Mouse (Mus musculus) layer of hippocampus, adult 8-10 months (tissue): Measurements from ENCODE around the gene Mcemp1. TPM values are rescaled to one million over a fixed set of nuclear protein-coding genes. Genes with fewer than 3 reads are reported as not detected.

ENCODE experiments used
- total RNA-seq, 4 experiments: library from RNA; stranded (reverse); gene quantifications; 2 replicates each; pipeline ENCODE4 v1.2.4; 2022

Mcemp1 gene
- total RNA-seq, 4 experiments from 2014 or later: 0.25 to 0.31 TPM; not detected in 2

Other genes with a start within 250 kb of the Mcemp1 start
- gene Pex11g, start 198.1 kb upstream of the Mcemp1 start, total RNA-seq: 1 to 10 TPM in 2 of 4 experiments, under 1 TPM in 2; 0.70 to 2.1 (median 1.1) TPM
- under 1 TPM in 2 of 4 experiments, not detected in 2; 0.49 to 0.52 TPM for gene Tex45, start 194.9 kb upstream of the Mcemp1 start, total RNA-seq
- gene Zfp358, start 172.6 kb upstream of the Mcemp1 start, total RNA-seq: 10 to 100 TPM; 27.6 to 32.1 (median 28.0) TPM
- gene Mcoln1, start 165.3 kb upstream of the Mcemp1 start, total RNA-seq: 10 to 100 TPM; 83.5 to 97.9 (median 89.6) TPM
- 100 to 1,000 TPM in 1 of 4 experiments, 10 to 100 TPM in 3; 66.7 to 102 (median 88.9) TPM for gene Pnpla6, start 150.4 kb upstream of the Mcemp1 start, total RNA-seq
- gene C330021F23Rik, start 97.8 kb upstream of the Mcemp1 start, total RNA-seq: under 1 TPM in 1 of 4 experiments, not detected in 3; 0.56 TPM
- 10 to 100 TPM; 31.9 to 34.0 (median 32.6) TPM for gene Camsap3, start 78.5 kb upstream of the Mcemp1 start, total RNA-seq
- 10 to 100 TPM; 39.1 to 45.9 (median 41.4) TPM for gene Xab2, start 44.4 kb upstream of the Mcemp1 start, total RNA-seq
- gene Pet100, start 44.2 kb upstream of the Mcemp1 start, total RNA-seq: 100 to 1,000 TPM in 1 of 4 experiments, 10 to 100 TPM in 3; 42.2 to 100 (median 80.9) TPM
- not detected for gene Pcp2, start 40.2 kb upstream of the Mcemp1 start, total RNA-seq
- 10 to 100 TPM; 59.8 to 87.1 (median 69.4) TPM for gene Stxbp2, start 34.8 kb upstream of the Mcemp1 start, total RNA-seq
- 1 to 10 TPM in 1 of 4 experiments, under 1 TPM in 3; 0.61 to 1.3 (median 0.75) TPM for gene Retn, start 10.0 kb upstream of the Mcemp1 start, total RNA-seq
- gene Fcor, start 6.6 kb downstream of the Mcemp1 start, total RNA-seq: 10 to 100 TPM in 3 of 4 experiments, 1 to 10 TPM in 1; 9.9 to 18.1 (median 14.7) TPM
- 10 to 100 TPM; 26.3 to 31.4 (median 28.6) TPM for gene Trappc5, start 10.5 kb downstream of the Mcemp1 start, total RNA-seq
- gene Fcer2a, start 28.4 kb downstream of the Mcemp1 start, total RNA-seq: not detected
- gene Clec4g, start 54.9 kb downstream of the Mcemp1 start, total RNA-seq: not detected
- gene Cd209a, start 83.2 kb downstream of the Mcemp1 start, total RNA-seq: 1 to 10 TPM in 1 of 4 experiments, under 1 TPM in 1, not detected in 2; 0.34 to 1.1 TPM
- not detected for gene Cd209e, start 188.6 kb downstream of the Mcemp1 start, total RNA-seq
- not detected for gene Cd209d, start 212.8 kb downstream of the Mcemp1 start, total RNA-seq